Mouse (Mus musculus): Measurements from ENCODE around the gene Pih1d1. TPM values are rescaled to one million over a fixed set of nuclear protein-coding genes. Genes with fewer than 3 reads are reported as not detected.

Pih1d1 gene
- total RNA-seq, 2 experiments from 2014 or later = 43.2 to 44.5 TPM

DNA sequence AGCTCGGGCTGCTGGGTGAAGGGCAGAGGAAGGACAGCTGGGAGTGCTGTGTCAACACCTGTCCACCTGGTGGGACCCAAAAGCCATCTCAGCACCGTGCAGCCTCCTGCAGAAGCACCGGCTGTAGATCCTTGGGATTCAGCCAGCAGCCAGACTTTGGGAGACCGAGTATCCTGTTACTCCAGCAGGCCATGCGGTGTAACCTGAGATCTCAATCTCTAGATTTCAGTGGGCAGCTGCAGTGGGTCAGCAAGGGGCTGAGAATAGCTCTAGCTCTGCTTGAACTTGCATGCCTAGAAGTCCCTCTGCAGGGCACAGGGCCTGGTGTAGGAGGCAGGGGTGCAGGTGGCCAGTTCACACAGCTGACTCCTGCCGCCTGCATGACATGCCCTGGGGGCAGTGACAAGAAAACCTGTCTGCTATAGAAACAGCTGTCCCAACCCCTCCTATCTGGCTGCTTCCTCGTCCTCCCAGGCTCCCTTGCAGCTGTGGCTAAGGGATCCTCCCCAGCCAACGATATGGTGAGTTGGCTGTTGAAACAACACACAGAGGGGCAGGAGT is 37.8 kb downstream of the Pih1d1 start:
- no peak for DNase-seq (ENCODE audit: low spot score in 2 of 2)

DNA sequence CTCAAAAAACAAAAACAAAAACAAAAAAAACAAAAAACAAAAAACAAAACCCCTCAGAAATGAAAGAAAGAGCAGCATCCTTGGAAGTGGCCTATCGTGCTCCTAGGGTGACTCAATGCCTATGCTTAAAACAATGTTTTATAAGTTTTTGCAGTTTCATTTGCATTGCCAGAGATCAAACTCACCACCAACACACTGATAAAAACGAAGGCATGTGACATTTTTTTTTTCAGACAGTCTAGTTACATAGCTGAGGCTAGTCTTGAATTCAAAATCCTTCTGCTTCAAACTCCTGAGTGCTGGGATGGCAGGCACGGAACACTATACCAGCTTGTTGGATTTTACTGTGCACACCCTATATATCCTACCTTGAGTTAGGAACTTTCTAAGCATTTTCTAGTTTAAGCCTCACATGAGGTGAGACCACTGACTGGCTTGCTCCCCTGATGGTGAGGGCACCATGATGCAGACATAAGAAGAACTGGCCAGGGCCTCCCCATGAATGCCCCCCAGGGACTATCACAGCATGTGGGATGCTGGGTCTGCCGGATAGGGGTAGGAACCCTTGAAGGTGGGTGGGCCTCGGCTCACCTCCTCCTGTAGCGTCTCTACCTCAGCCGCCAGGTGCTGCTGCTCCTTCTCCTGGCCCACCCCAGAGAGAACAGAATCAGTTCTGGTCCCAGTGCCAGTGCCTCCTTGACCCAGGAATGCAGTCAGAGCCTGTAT is 38.6 kb downstream of the Pih1d1 start:
- DNase-seq (ENCODE audit: low spot score in 2 of 2) = no peak

DNA sequence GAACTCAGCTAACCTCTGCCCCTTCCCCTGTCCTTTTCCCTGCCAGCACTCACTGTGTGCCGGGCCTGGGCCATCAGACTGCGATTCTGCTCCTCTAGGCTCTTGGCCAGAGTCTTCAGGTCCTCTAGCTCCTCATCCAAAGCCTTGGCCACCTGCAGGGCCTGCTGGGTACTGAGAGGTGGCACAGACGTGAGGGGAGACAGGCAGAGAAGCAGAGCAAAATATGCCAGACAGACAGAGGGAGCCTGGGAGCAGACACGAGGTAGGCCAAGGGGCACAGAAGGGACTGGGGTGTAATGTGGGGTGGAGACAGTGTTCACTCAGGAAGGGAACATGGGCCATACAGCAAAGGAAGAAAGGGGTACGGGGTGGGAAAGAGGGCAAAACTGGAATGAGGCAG is 39.3 kb downstream of the Pih1d1 start:
- DNase-seq (ENCODE audit: low spot score in 2 of 2) = no peak

DNA sequence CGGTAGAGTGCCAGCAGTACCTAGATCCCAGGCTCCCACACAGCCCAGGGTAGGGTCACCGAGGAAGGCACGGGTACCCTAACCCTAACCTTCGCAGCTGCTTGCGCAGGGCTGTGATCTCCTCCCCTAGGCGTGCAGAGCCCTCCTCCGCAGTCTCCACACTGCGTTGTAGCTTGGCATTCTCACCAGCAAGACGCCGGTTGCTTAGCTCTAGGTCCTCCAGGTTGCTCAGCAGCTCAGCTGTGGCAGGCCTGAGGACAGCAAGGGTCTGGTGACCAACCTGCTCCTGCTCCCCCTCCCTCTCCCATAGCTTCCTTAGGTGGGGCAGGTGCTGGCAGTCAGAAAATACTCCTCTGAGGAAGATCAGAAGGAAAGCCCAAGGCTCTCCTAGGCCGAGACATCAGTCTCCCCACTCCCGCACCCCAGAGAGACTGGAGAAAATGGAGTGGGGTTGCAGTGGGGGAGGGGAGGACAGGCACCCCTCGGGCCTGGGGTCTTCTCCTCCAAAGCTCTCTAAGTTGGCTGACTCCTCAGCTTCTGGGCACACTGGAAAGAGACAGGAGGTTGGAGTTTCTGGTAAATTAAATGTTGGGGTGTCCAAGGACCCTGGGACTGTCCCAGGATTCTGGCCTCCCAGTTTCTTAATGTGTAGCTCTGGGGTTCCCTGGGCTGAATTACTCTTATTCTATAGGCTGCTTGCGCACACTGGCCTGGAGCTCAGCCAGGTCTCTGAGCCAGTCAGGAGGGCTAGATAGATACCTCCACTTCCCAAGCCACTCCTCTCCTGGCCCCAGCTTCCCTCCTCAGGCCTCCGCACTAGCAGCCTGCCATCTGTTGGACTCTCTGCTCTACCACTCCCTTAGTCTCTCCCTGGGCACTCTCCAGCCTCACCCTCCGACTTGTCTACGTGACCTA is 40.0 kb downstream of the Pih1d1 start:
- DNase-seq (ENCODE audit: low spot score in 2 of 2) = no peak

DNA sequence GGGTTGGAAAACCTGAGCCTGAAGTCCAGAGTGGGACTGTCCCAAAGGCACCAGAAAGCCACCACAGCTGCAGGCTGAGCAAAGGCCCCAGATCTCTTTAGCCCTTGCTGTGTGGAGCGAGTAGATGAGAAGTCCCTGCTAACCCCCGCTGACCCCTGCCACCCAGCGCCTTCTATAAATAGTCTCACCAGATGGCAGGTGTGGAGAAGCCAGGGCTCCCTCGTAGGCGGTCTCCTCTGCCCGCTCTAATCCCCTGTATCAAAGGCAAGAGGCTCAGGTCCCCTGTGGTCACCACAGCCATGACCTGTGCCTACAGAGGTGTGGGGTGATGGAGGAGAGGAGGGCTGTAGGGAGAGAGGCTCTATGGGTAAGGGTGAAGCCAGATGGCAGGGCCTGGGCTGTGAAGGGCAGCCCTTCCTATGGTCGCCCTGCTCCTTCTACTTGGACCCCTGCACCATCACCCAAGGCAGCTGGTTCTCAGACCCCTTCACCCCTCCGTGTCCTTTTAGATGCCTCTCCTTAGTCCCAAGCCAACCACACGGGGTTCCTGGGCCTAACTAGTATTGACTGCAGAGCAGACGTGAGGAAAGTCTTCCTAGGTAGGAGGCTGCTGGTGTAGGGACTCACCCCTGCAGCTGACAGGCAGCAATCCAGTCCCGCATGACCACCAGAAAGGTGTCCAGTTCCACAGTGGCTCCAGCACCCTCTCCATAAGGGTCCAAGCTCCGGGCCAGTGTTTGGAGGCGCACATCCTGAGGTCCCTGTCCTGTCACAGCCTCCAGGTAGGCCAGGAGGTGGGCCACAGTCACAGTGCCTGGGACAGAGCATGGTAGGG is 41.5 kb downstream of the Pih1d1 start:
- DNase-seq (ENCODE audit: low spot score in 2 of 2) = no peak

DNA sequence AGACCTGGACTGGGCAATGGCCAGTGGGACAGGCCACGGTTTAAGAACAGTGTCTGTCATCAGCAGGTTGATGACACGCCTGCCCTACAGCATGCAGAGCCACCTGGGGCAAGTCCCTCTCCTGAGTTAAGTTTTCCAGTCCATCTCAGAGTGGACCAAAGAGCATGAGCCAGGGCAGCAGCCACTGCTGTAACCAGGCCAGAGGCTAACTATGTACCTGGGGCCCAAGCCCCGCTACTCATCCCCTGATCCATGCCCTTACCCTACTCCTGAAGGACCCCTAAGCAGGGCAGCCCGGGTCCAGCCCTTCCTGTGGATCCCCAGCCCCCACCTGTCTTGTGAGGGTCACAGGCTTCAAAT is 42.1 kb downstream of the Pih1d1 start:
- DNase-seq (ENCODE audit: low spot score in 2 of 2) = no peak

DNA sequence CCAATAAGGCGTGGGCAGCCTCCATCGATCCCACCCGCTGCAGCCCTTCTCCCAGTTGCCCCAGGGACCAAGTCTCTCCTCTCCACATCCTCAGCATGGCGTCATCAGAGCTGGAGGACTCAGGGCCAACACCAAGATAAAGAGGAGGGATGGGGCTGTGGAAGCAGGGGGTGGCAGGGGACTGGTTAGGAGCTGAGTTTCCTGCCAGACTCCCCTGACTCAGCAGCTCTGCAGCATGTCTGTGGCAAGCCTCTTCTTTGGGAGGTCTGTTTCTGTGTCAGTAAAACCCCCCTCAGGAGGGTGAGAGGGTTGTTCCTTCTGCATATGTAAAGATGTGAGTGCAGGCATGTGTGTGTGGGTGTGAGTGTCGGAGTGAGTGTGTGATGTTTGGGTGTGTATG is 42.9 kb downstream of the Pih1d1 start:
- no peak for DNase-seq (ENCODE audit: low spot score in 2 of 2)

DNA sequence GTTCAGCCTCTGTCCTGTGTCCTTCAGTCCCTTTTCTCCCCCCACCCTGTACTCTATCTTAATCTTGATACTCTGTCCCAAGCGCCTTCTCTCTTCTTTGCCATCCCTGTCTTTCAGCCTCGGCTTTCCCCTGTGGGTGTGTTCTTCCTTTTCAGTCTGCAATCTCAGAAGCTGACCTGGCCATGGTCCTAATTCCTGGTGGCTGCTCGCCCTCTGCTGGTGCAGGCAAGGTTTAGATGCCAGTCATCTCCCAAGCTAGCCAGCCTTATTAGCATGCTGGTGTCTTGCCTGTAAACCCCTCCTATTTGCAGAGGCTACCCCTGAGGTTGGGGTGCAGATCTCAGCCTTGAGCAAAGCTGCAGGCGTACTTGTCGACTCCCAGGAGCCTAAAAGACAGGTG is 44.3 kb downstream of the Pih1d1 start:
- peak; percentile 56 to 82 for DNase-seq (ENCODE audit: low spot score in 2 of 2)

DNA sequence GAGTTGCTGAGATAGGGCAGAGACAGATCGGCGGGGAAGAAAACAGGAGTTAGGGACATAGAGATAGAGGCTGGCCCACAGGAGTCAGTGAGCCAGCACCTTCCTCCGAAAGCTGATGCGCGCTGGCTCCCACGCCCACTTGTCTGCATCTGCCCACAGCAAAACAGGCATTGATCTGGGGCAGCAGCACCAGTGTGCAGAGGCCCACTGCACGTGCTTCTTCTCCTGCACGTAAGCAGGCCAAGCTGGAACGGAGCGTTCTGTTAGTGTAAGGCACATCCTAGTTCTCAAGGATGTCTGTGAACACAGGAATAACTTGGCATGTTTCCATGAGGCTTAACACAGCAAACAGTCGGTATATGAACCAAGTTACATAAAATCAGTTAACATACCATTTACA is 44.9 kb downstream of the Pih1d1 start:
- DNase-seq (ENCODE audit: low spot score in 2 of 2) = peak in 1 of 2 experiments; percentile 41

DNA sequence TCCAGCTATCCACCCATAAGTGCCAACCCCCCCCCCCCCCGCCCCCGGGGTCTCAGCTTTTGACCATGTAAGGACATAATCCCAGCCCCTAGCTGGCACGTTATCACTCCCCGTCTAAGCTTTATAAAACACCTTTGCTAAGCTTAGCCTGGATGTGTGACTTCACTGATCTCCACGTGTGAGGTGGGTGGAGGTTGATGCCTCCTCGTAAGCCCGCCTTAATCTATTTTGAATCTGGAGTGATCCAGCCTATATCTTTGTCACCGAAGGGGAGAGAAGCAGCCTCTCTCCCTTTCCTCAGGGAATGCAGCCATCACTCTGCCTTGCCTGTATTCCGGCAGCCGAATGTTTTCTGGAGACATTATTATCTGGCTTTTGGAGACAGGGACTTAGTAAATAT is 48.6 kb downstream of the Pih1d1 start:
- no peak for DNase-seq (ENCODE audit: low spot score in 2 of 2)

DNA sequence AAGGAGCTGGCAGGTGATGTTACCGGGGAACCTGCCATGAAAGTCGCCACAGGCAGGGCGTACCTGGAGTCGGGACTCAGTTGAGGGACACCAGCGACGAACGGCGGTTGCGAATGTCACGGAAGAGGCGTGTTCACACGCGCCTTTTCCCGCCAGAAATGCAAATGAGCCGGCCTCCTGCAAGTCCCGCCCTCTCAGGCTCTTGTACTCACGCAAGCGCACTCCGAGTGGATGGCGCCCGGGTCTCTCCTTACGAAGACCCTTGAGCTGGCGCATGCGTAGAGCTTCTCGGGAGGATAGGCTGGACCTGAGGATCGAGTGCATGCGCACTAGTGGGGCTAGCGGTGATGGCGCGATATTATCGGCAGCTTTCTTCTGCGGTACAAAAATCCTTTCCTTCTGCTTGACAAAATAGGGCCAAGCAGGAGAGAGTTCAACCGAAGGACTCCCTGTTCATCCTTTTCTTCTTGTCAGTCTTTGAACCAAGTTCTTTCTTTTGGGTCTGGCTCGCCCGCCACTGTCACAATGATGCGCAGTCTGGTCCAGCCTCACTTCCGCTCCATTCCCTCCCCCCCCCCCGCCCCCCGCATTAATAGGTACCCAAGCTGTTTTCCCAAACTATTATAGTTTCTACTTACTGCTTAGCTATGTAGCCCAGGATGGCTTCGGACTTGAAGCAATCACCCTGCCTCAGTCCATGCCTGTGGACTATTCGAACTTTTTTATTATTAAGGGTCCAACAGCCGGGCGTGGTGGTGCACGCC is 50.5 kb downstream of the Pih1d1 start, which contains the start of gene Ccdc155:
Gene Ccdc155 (minus strand): TSS at position 513 of the 764 bp plus-strand sequence.
- peak; percentile 91 to 93 for DNase-seq (ENCODE audit: low spot score in 2 of 2)

DNA sequence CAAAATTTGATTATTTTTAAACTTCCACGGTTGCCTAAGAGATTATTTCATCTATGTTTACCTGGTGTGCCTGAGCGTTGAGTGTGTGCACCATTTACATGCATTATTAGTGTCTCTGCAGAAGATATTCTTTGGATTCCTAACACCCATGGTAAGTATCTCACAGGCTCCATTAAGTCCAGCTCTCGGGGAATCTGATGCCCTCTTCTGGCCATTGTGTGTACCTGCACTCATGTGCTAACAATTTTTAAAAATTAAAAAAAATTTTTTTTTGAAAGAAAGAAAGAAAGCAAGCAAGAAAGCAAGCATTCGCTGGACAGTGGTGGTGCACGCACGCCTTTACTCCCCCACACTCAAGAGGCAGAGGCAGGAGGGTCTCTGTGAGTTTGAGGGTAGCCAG is 54.2 kb downstream of the Pih1d1 start:
- DNase-seq (ENCODE audit: low spot score in 2 of 2) = no peak

Small RNA genes lying within 50 kb of the gene (microRNA-seq; reads per million reads assigned to microRNA genes)
- gene Mir150 (696 to 839 reads per million in 2 experiments), gene Mir5121 (16.0 to 21.8 reads per million in 2 experiments), gene Mir7055 (2.0 to 3.9 reads per million in 2 experiments)

Other genes with a start within 250 kb of the Pih1d1 start
- 100 to 1,000 TPM; 288 to 294 TPM for gene Ap2a1, start 224.8 kb upstream of the Pih1d1 start, total RNA-seq (2021)
- 1 to 10 TPM in 1 of 2 experiments, under 1 TPM in 1; 0.79 to 1.2 TPM for gene Tsks, start 211.1 kb upstream of the Pih1d1 start, total RNA-seq (2021)
- 100 to 1,000 TPM; 129 to 136 TPM for gene Cpt1c, start 179.5 kb upstream of the Pih1d1 start, total RNA-seq (2021)
- gene Prmt1, start 167.7 kb upstream of the Pih1d1 start, total RNA-seq (2021) = 100 to 1,000 TPM; 172 to 183 TPM
- gene Irf3, start 156.7 kb upstream of the Pih1d1 start, total RNA-seq (2021) = 10 to 100 TPM; 41.5 to 43.7 TPM
- 1 to 10 TPM; 3.1 TPM for gene Bcl2l12, start 155.6 kb upstream of the Pih1d1 start, total RNA-seq (2021)
- 100 to 1,000 TPM; 159 to 168 TPM for gene Scaf1, start 137.9 kb upstream of the Pih1d1 start, total RNA-seq (2021)
- 10 to 100 TPM; 11.6 to 12.9 TPM for gene Rras, start 136.3 kb upstream of the Pih1d1 start, total RNA-seq (2021)
- 10 to 100 TPM; 75.7 to 77.5 TPM for gene Prr12, start 101.4 kb upstream of the Pih1d1 start, total RNA-seq (2021)
- gene Nosip, start 91.9 kb upstream of the Pih1d1 start, total RNA-seq (2021) = 10 to 100 TPM; 50.8 to 57.6 TPM
- 1 to 10 TPM; 5.9 TPM for gene Prrg2, start 91.6 kb upstream of the Pih1d1 start, total RNA-seq (2021)
- 1 to 10 TPM; 7.4 to 8.5 TPM for gene Rcn3, start 62.1 kb upstream of the Pih1d1 start, total RNA-seq (2021)
- gene Fcgrt, start 50.5 kb upstream of the Pih1d1 start, total RNA-seq (2021) = 10 to 100 TPM; 14.8 to 18.7 TPM
- 100 to 1,000 TPM; 481 to 486 TPM for gene Rps11, start 29.9 kb upstream of the Pih1d1 start, total RNA-seq (2021)
- 100 to 1,000 TPM; 866 to 870 TPM for gene Rpl13a, start 25.5 kb upstream of the Pih1d1 start, total RNA-seq (2021)
- not detected for gene Gm45713, start 18.1 kb upstream of the Pih1d1 start, total RNA-seq (2021)
- gene Flt3l, start 17.9 kb upstream of the Pih1d1 start, total RNA-seq (2021) = 1 to 10 TPM; 6.9 to 9.5 TPM
- 10 to 100 TPM; 11.4 to 16.3 TPM for gene Aldh16a1, start 281 bp downstream of the Pih1d1 start, total RNA-seq (2021)
- gene Slc17a7, start 9.6 kb downstream of the Pih1d1 start, total RNA-seq (2021) = 1,000 to 10,000 TPM; 1,340 to 1,403 TPM
- under 1 TPM in 1 of 2 experiments, not detected in 1; 0.18 TPM for gene Gfy, start 25.3 kb downstream of the Pih1d1 start, total RNA-seq (2021)
- gene Pth2, start 26.7 kb downstream of the Pih1d1 start, total RNA-seq (2021) = not detected
- 1 to 10 TPM; 2.2 to 3.4 TPM for gene Ccdc155, start 50.6 kb downstream of the Pih1d1 start, total RNA-seq (2021)
- 1 to 10 TPM; 1.9 to 3.1 TPM for gene Dkkl1, start 57.8 kb downstream of the Pih1d1 start, total RNA-seq (2021)
- 1 to 10 TPM; 3.2 to 4.2 TPM for gene Tead2, start 61.5 kb downstream of the Pih1d1 start, total RNA-seq (2021)
- 1 to 10 TPM; 4.5 to 4.8 TPM for gene Cd37, start 84.8 kb downstream of the Pih1d1 start, total RNA-seq (2021)
- gene Slc6a16, start 86.8 kb downstream of the Pih1d1 start, total RNA-seq (2021) = 1 to 10 TPM; 1.3 to 2.6 TPM
- gene Slc6a21, start 123.2 kb downstream of the Pih1d1 start, total RNA-seq (2021) = not detected
- 10 to 100 TPM in 1 of 2 experiments, 1 to 10 TPM in 1; 9.7 to 16.2 TPM for gene Trpm4, start 179.5 kb downstream of the Pih1d1 start, total RNA-seq (2021)
- under 1 TPM; 0.17 to 0.18 TPM for gene Hrc, start 181.0 kb downstream of the Pih1d1 start, total RNA-seq (2021)
- 100 to 1,000 TPM; 132 to 139 TPM for gene Ppfia3, start 212.7 kb downstream of the Pih1d1 start, total RNA-seq (2021)
- 100 to 1,000 TPM; 134 to 144 TPM for gene Lin7b, start 216.3 kb downstream of the Pih1d1 start, total RNA-seq (2021)
- gene Snrnp70, start 241.4 kb downstream of the Pih1d1 start, total RNA-seq (2021) = 100 to 1,000 TPM; 364 to 405 TPM

Measured in layer of hippocampus, adult 18-20 months (tissue).